ENCODE assay signal across 8 mouse cellular contexts in the genomic region with DNA sequence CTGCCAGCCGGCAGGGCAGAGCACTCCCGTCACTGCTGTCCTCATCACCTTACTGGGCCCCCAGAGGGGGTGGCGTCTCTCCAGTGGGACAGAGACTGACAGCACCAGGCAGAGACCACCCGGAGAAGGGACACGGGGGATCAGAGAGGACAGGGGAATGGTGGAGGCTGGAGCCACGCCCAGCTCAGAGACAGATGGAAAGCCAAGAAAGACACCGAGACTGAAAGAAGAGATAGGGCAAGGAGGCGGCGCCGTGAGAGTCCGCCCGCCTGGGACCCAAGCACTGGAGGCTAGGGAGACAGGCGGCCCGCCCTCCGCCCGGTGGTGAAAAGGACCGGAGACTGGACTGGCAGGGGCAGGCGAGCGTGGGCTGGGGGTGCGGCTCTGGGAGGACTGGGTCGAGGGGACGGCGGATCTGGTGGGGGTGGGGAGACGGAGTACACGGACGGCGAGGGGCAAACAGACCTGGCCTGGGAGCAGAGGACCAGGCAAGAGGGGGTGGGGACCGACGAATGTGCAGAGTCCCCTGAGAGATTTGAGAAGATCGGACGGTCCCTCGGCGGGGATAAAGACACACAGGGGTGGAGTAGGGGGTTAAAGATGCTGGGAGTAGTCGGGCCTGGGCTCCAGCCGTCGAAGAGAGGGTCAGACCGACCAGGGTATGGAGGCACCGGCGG. TPM values are rescaled to one million over a fixed set of nuclear protein-coding genes. Genes with fewer than 3 reads are reported as not detected.
DNase-seq lines count a peak whose midpoint lies in the region; ATAC-seq and TF ChIP-seq lines count a peak whose summit lies in the region.

No protein-coding gene starts in this region.

- H3K36me3 ChIP-seq in erythroblast, embryonic 14.5 days (ENCODE audit: control insufficient read depth): peaks cover 2% of the 10 kb centered on the region; the same call in 1 of the 2 replicates
- no peaks in the 10 kb centered on the region for H3K36me3 ChIP-seq in heart, postnatal 0 days (replicated peaks; ENCODE audit: control insufficient read depth, insufficient read depth, low read length)
- no peaks in the 10 kb centered on the region for H3K36me3 ChIP-seq in midbrain, embryonic 11.5 days (ENCODE audit: control insufficient read depth, insufficient read depth, low read length)
- H3K36me3 ChIP-seq in stomach, embryonic 16.5 days (ENCODE audit: control insufficient read depth, insufficient read depth, low read length): 0 out of 2 replicates have a peak, but pooled peaks cover 2% of the 10 kb centered on the region

- H3K4me1 ChIP-seq in erythroblast, embryonic 14.5 days (ENCODE audit: control insufficient read depth): peaks cover 35% of the 10 kb centered on the region
- H3K4me1 ChIP-seq in heart, postnatal 0 days (ENCODE audit: control insufficient read depth, insufficient read depth): peaks cover 9% of the 10 kb centered on the region; the same call in 1 of the 2 replicates
- peaks cover 18% of the 10 kb centered on the region for H3K4me1 ChIP-seq in midbrain, embryonic 11.5 days (ENCODE audit: control insufficient read depth, insufficient read depth, low read length)
- peaks cover 28% of the 10 kb centered on the region for H3K4me1 ChIP-seq in stomach, embryonic 16.5 days (ENCODE audit: control insufficient read depth, insufficient read depth, low read length)

- peak; percentile 55 for DNase-seq in CD4-positive helper T cell, adult 2 months (ENCODE audit: low read depth, low spot score)
- peak; percentile 30 for DNase-seq in adipocyte (ENCODE audit: low spot score)
- DNase-seq in heart, postnatal 0 days (ENCODE audit: low spot score): no peak
- DNase-seq in kidney, postnatal 4 days: peak; percentile 69 to 79
- DNase-seq in midbrain, embryonic 11.5 days (ENCODE audit: low spot score, missing footprints): peak; percentile 95
- DNase-seq in right cerebral cortex, postnatal 14 days: no peak

- no peak for TF ChIP-seq EP300 in heart, postnatal 0 days (IDR thresholded peaks at IDR 0.05; ENCODE audit: low read depth)

- H3K9ac ChIP-seq in heart, postnatal 0 days (replicated peaks; ENCODE audit: low read depth, low read length): peak overlapping the region; percentile 57
- H3K9ac ChIP-seq in midbrain, embryonic 11.5 days (ENCODE audit: low read length): peak overlapping the region; percentile 58
- peak overlapping the region; percentile 89 for H3K9ac ChIP-seq in stomach, embryonic 16.5 days (ENCODE audit: low read length)

- ATAC-seq in heart, postnatal 0 days (ENCODE audit: insufficient read depth, low read depth): peak; percentile 24
- ATAC-seq in midbrain, embryonic 11.5 days (ENCODE audit: low FRiP score): peak; percentile 71
- peak; percentile 27; the same call in 1 of the 2 replicates for ATAC-seq in stomach, embryonic 16.5 days (ENCODE audit: insufficient read depth, low FRiP score)

- H3K4me2 ChIP-seq in heart, postnatal 0 days (ENCODE audit: low read depth, low read length): peak overlapping the region; percentile 92
- H3K4me2 ChIP-seq in midbrain, embryonic 11.5 days: peak overlapping the region; percentile 56
- H3K4me2 ChIP-seq in stomach, embryonic 16.5 days (ENCODE audit: low read depth, low read length): peak overlapping the region; percentile 85

- no peaks in the 10 kb centered on the region for H3K9me3 ChIP-seq in erythroblast, embryonic 14.5 days (ENCODE audit: control insufficient read depth, low read length)
- no peaks in the 10 kb centered on the region for H3K9me3 ChIP-seq in heart, postnatal 0 days (replicated peaks; ENCODE audit: control insufficient read depth, low read length)
- H3K9me3 ChIP-seq in midbrain, embryonic 11.5 days (ENCODE audit: control insufficient read depth, low read length): no peaks in the 10 kb centered on the region
- H3K9me3 ChIP-seq in stomach, embryonic 16.5 days (replicated peaks; ENCODE audit: control insufficient read depth, low read length): no peaks in the 10 kb centered on the region

- H3K27ac ChIP-seq in heart, postnatal 0 days (ENCODE audit: low read depth): peak overlapping the region; percentile 54
- H3K27ac ChIP-seq in midbrain, embryonic 11.5 days (ENCODE audit: low read depth, low read length): no peak overlapping the region
- peak overlapping the region; percentile 86 for H3K27ac ChIP-seq in stomach, embryonic 16.5 days (ENCODE audit: low read length)

- TF ChIP-seq CTCF in heart, postnatal 0 days (IDR thresholded peaks at IDR 0.05; ENCODE audit: low read depth): no peak

- peaks cover 16% of the 10 kb centered on the region for H3K27me3 ChIP-seq in erythroblast, embryonic 14.5 days (ENCODE audit: control insufficient read depth)
- no peaks in the 10 kb centered on the region for H3K27me3 ChIP-seq in heart, postnatal 0 days (ENCODE audit: control insufficient read depth, insufficient read depth, low read length)
- H3K27me3 ChIP-seq in midbrain, embryonic 11.5 days (ENCODE audit: control insufficient read depth, insufficient read depth, low read length): peaks cover 9% of the 10 kb centered on the region
- no peaks in the 10 kb centered on the region for H3K27me3 ChIP-seq in stomach, embryonic 16.5 days (ENCODE audit: control insufficient read depth, insufficient read depth, low read length)

- peak overlapping the region; percentile 75 for H3K4me3 ChIP-seq in erythroblast, embryonic 14.5 days (replicated peaks)
- peak overlapping the region; percentile 65 for H3K4me3 ChIP-seq in heart, postnatal 0 days (ENCODE audit: low read depth, low read length)
- peak overlapping the region; percentile 41 for H3K4me3 ChIP-seq in midbrain, embryonic 11.5 days (ENCODE audit: low read depth, low read length)
- peak overlapping the region; percentile 89 for H3K4me3 ChIP-seq in stomach, embryonic 16.5 days (replicated peaks; ENCODE audit: low read length)

- under 1% methylated on average over 36 of the region's 39 CpGs for WGBS in heart, postnatal 0 days
- WGBS in midbrain, embryonic 11.5 days: 1% methylated on average over 38 of the region's 39 CpGs
- WGBS in stomach, embryonic 16.5 days: 1% methylated on average over 39 of the region's 39 CpGs

RNA-seq across cellular contexts. Expression of a gene that starts 0.7 kb away (rescaled TPM):
- polyA plus RNA-seq in erythroblast, embryonic 14.5 days (2012): 0.24 and 0.41 TPM in 2 replicates
- 19.3 and 30.1 TPM in 2 replicates for total RNA-seq in heart, postnatal 0 days (2014; rRNA removed; ENCODE audit: low replicate concordance)
- 14.9 and 15.8 TPM in 2 replicates for polyA plus RNA-seq in heart, postnatal 0 days (2015; fragmentation: Nextera tagmentation; extraction: Ambion mirVana)
- 17.6 and 20.1 TPM in 2 replicates for polyA plus RNA-seq in midbrain, embryonic 11.5 days (2014; fragmentation: Nextera tagmentation; extraction: Ambion mirVana)
- 54.8 and 56.5 TPM in 2 replicates for polyA plus RNA-seq in stomach, embryonic 16.5 days (2015; fragmentation: Nextera tagmentation; extraction: Ambion mirVana)

RNA-seq across cellular contexts. Expression of a gene that starts 28.9 kb away (rescaled TPM):
- polyA plus RNA-seq in erythroblast, embryonic 14.5 days (2012): 0.02 and 0.05 TPM in 2 replicates
- total RNA-seq in heart, postnatal 0 days (2014; rRNA removed; ENCODE audit: low replicate concordance): 13.3 and 17.6 TPM in 2 replicates
- 10.4 and 11.0 TPM in 2 replicates for polyA plus RNA-seq in heart, postnatal 0 days (2015; fragmentation: Nextera tagmentation; extraction: Ambion mirVana)
- polyA plus RNA-seq in midbrain, embryonic 11.5 days (2014; fragmentation: Nextera tagmentation; extraction: Ambion mirVana): 11.0 and 12.3 TPM in 2 replicates
- 15.6 and 17.7 TPM in 2 replicates for polyA plus RNA-seq in stomach, embryonic 16.5 days (2015; fragmentation: Nextera tagmentation; extraction: Ambion mirVana)

Comparison
In these comparisons a context has a peak if more than half of its experiments do, and no peak if none do; other contexts are left out.
1. DNase-seq: peak in CD4-positive helper T cell, adult 2 months (single experiment), adipocyte (single experiment), kidney, postnatal 4 days (2 of 2) and midbrain, embryonic 11.5 days (single experiment); none in heart, postnatal 0 days (single experiment) and right cerebral cortex, postnatal 14 days (single experiment).
2. RNA of a gene that starts 0.7 kb away (polyA plus RNA-seq): 54.8 to 56.5 TPM in stomach, embryonic 16.5 days, 17.6 to 20.1 TPM in midbrain, embryonic 11.5 days and 14.9 to 15.8 TPM in heart, postnatal 0 days; 0.24 to 0.41 TPM in erythroblast, embryonic 14.5 days; every median in the first group is over 10 times any median in the second.
3. RNA of a gene that starts 28.9 kb away (polyA plus RNA-seq): 15.6 to 17.7 TPM in stomach, embryonic 16.5 days, 11.0 to 12.3 TPM in midbrain, embryonic 11.5 days and 10.4 to 11.0 TPM in heart, postnatal 0 days; 0.02 to 0.05 TPM in erythroblast, embryonic 14.5 days; every median in the first group is over 10 times any median in the second.
4. Peak in every context shown above with its lines, with median percentiles within 50 percentile points of each other: H3K4me3 ChIP-seq, ATAC-seq, H3K4me2 ChIP-seq and H3K9ac ChIP-seq.